Mouse (Mus musculus) embryonic facial prominence, embryonic 14.5 days (tissue): ENCODE data around the gene Nacc2. TPM values are rescaled to one million over a fixed set of nuclear protein-coding genes. Genes with fewer than 3 reads are reported as not detected.

Experiments used
- ATAC-seq: fragments of 200-750 bp; cut with Nextera tagmentation; 2 replicates; pipeline ENCODE4 v1.8.0; 2017; ENCODE audit warnings: low read depth, moderate number of reproducible peaks, moderate TSS enrichment
- DNase-seq: peaks from one replicate; pipeline ENCODE4 v3.0.0-alpha.2; 2015; ENCODE audit warnings: low spot score
- H3K27ac ChIP-seq: fragments of 300-500 bp; sonication (generic); replicated peaks from 2 replicates; pipeline ENCODE4 v1.5.1; 2014; ENCODE audit warnings: low read depth, mild to moderate bottlenecking, low read length, moderate library complexity
- H3K27me3 ChIP-seq: fragments of 300-500 bp; sonication (generic); replicated peaks from 2 replicates; pipeline ENCODE4 v1.6.1; 2014; ENCODE audit warnings: low read length; ENCODE audit not compliant: control insufficient read depth, insufficient read depth
- H3K36me3 ChIP-seq: fragments of 300-500 bp; sonication (generic); 2 replicates; pipeline ENCODE4 v1.6.1; 2014; ENCODE audit warnings: low read length, mixed read lengths; ENCODE audit not compliant: control insufficient read depth, insufficient read depth
- H3K4me1 ChIP-seq: fragments of 300-500 bp; sonication (generic); 2 replicates; pipeline ENCODE4 v1.6.1; 2014; ENCODE audit warnings: antibody characterized with exemption, low read length; ENCODE audit not compliant: control insufficient read depth, insufficient read depth
- H3K4me2 ChIP-seq: fragments of 300-500 bp; sonication (generic); 2 replicates; pipeline ENCODE4 v1.6.1; 2014; ENCODE audit warnings: low read depth, mild to moderate bottlenecking, low read length, moderate library complexity, mixed read lengths
- H3K4me3 ChIP-seq: fragments of 300-500 bp; sonication (generic); 2 replicates; pipeline ENCODE4 v1.5.1; 2014; ENCODE audit warnings: low read depth, mild to moderate bottlenecking, low read length
- H3K9ac ChIP-seq: fragments of 300-500 bp; sonication (generic); 2 replicates; pipeline ENCODE4 v1.6.1; 2014; ENCODE audit warnings: low read depth, mild to moderate bottlenecking, low read length, moderate library complexity, mixed read lengths
- H3K9me3 ChIP-seq: fragments of 300-500 bp; sonication (generic); 2 replicates; pipeline ENCODE4 v1.6.1; 2016; ENCODE audit warnings: low read length; ENCODE audit not compliant: control insufficient read depth
- WGBS: fragments of 180-500 bp; shearing (Covaris S2); extraction: QIAGEN DNeasy Blood & Tissue Kit; methylation state at CpG from one replicate; pipeline ENCODE4 v1.1.7; 2014; 5-methylcytosine and 5-hydroxymethylcytosine counted together
- polyA plus RNA-seq: library from polyadenylated mRNA; unstranded; fragments of >200 nt; fragmentation: Nextera tagmentation; extraction: Ambion mirVana; gene quantifications from 2 replicates; pipeline ENCODE4 v1.2.1, GENCODE M21; 2014

Gene Nacc2
- polyA plus RNA-seq, 1 experiment from 2014 or later, result 8.9 TPM

GRCm38 (mm10) chr2:26042603-26043002 lies 80.4 kb downstream of the Nacc2 start:
- Histone ChIP-seq H3K4me1 (no peaks in the 10 kb centered on the region), H3K36me3 (no peaks in the 10 kb centered on the region), H3K27me3 (no peaks in the 10 kb centered on the region), H3K4me2 (no peak overlapping the region), H3K9ac (no peak overlapping the region), H3K27ac (no peak overlapping the region), H3K4me3 (no peak overlapping the region), H3K9me3 (no peaks in the 10 kb centered on the region)
- no peak for DNase-seq
- WGBS, result 79% methylated on average over 3 of the region's 3 CpGs
- no peak for ATAC-seq

GRCm38 (mm10) chr2:26041163-26041810 lies 81.7 kb downstream of the Nacc2 start:
- ATAC-seq (no peak), DNase-seq (no peak)
- 63% methylated on average over 14 of the region's 14 CpGs for WGBS
- no peaks in the 10 kb centered on the region for H3K27me3 ChIP-seq
- no peak overlapping the region for H3K27ac ChIP-seq
- H3K4me3 ChIP-seq, result no peak overlapping the region
- H3K4me2 ChIP-seq, result no peak overlapping the region
- H3K9ac ChIP-seq, result no peak overlapping the region
- H3K4me1 ChIP-seq, result no peaks in the 10 kb centered on the region
- no peaks in the 10 kb centered on the region for H3K9me3 ChIP-seq
- H3K36me3 ChIP-seq, result no peaks in the 10 kb centered on the region

- 57% methylated on average over 14 of the region's 14 CpGs for WGBS
- H3K4me2 ChIP-seq, result no peak overlapping the region
These were observed 83.1 kb downstream of the Nacc2 start for GRCm38 (mm10) chr2:26039951-26040350.

GRCm38 (mm10) chr2:26037386-26037785 lies 85.6 kb downstream of the Nacc2 start:
- no peak for DNase-seq

More at GRCm38 (mm10) chr2:26039951-26040350, 83.1 kb downstream of the Nacc2 start:
- H3K4me3 ChIP-seq, result no peak overlapping the region
- no peak overlapping the region for H3K9ac ChIP-seq
- no peaks in the 10 kb centered on the region for H3K4me1 ChIP-seq
- H3K9me3 ChIP-seq, result no peaks in the 10 kb centered on the region
- ATAC-seq, result no peak
- DNase-seq, result no peak
- no peaks in the 10 kb centered on the region for H3K27me3 ChIP-seq
- no peaks in the 10 kb centered on the region for H3K36me3 ChIP-seq
- H3K27ac ChIP-seq, result no peak overlapping the region

GRCm38 (mm10) chr2:26034344-26035050 lies 88.5 kb downstream of the Nacc2 start:
- H3K27ac ChIP-seq, result no peak overlapping the region
- H3K9me3 ChIP-seq, result no peaks in the 10 kb centered on the region
- no peak overlapping the region for H3K4me2 ChIP-seq
- H3K4me1 ChIP-seq, result no peaks in the 10 kb centered on the region
- H3K27me3 ChIP-seq, result no peaks in the 10 kb centered on the region
- 81% methylated on average over 15 of the region's 15 CpGs for WGBS
- H3K4me3 ChIP-seq, result no peak overlapping the region
- DNase-seq, result no peak
- no peaks in the 10 kb centered on the region for H3K36me3 ChIP-seq
- no peak for ATAC-seq
- H3K9ac ChIP-seq, result no peak overlapping the region

More at GRCm38 (mm10) chr2:26037386-26037785, 85.6 kb downstream of the Nacc2 start:
- Histone ChIP-seq H3K27ac (no peak overlapping the region), H3K4me3 (no peak overlapping the region), H3K9me3 (no peaks in the 10 kb centered on the region), H3K4me1 (no peaks in the 10 kb centered on the region), H3K9ac (no peak overlapping the region), H3K36me3 (no peaks in the 10 kb centered on the region), H3K4me2 (no peak overlapping the region), H3K27me3 (no peaks in the 10 kb centered on the region)
- ATAC-seq, result no peak
- 65% methylated on average over 6 of the region's 6 CpGs for WGBS

- no peaks in the 10 kb centered on the region for H3K36me3 ChIP-seq
- DNase-seq, result no peak
- no peak overlapping the region for H3K9ac ChIP-seq
- H3K9me3 ChIP-seq, result no peaks in the 10 kb centered on the region
- WGBS, result 44% methylated on average over 3 of the region's 3 CpGs
- no peaks in the 10 kb centered on the region for H3K27me3 ChIP-seq
- ATAC-seq, result no peak
- H3K4me1 ChIP-seq, result no peaks in the 10 kb centered on the region
- no peak overlapping the region for H3K27ac ChIP-seq
- H3K4me3 ChIP-seq, result no peak overlapping the region
- no peak overlapping the region for H3K4me2 ChIP-seq
These were observed 92.7 kb downstream of the Nacc2 start for GRCm38 (mm10) chr2:26030288-26030687.

- Histone ChIP-seq H3K4me2 (no peak overlapping the region), H3K27me3 (no peaks in the 10 kb centered on the region), H3K4me1 (peaks cover 9% of the 10 kb centered on the region), H3K9ac (no peak overlapping the region), H3K4me3 (no peak overlapping the region), H3K9me3 (no peaks in the 10 kb centered on the region), H3K27ac (no peak overlapping the region), H3K36me3 (no peaks in the 10 kb centered on the region)
- ATAC-seq (no peak), DNase-seq (peak; percentile 68)
- 30% methylated on average over 4 of the region's 4 CpGs for WGBS
These were observed 98.6 kb downstream of the Nacc2 start for GRCm38 (mm10) chr2:26024138-26025075.

- H3K4me2 ChIP-seq, result no peak overlapping the region
- no peak overlapping the region for H3K9ac ChIP-seq
- H3K4me3 ChIP-seq, result no peak overlapping the region
- 94% methylated on average over 1 of the region's 1 CpGs for WGBS
- H3K27ac ChIP-seq, result no peak overlapping the region
- no peak for DNase-seq
- H3K4me1 ChIP-seq, result peaks cover 9% of the 10 kb centered on the region
- no peak for ATAC-seq
- H3K9me3 ChIP-seq, result no peaks in the 10 kb centered on the region
- no peaks in the 10 kb centered on the region for H3K36me3 ChIP-seq
- H3K27me3 ChIP-seq, result no peaks in the 10 kb centered on the region
These were observed 100.4 kb downstream of the Nacc2 start for GRCm38 (mm10) chr2:26022626-26023025.
